Mouse (Mus musculus): ENCODE results near the gene Calhm3. TPM values are rescaled to one million over a fixed set of nuclear protein-coding genes. Genes with fewer than 3 reads are reported as not detected.
A peak's percentile ranks its signal among the peaks of the same experiment; 100 is the strongest.
"Not testable (repeated sequence)": the region's sequence is repeated elsewhere in the genome, so short reads cannot be mapped to it uniquely, and the experiment has no call there.

Gene Calhm3
- total RNA-seq, 2 experiments from 2014 or later: not detected

GRCm38 (mm10) chr19:47168793-47169412, 11.3 kb upstream of the Calhm3 start:
- ATAC-seq (replicated peaks; ENCODE audit: poor library complexity, severe bottlenecking): peak; percentile 81

- peak; percentile 88 for ATAC-seq (replicated peaks; ENCODE audit: poor library complexity, severe bottlenecking)
These were observed 10.7 kb upstream of the Calhm3 start for GRCm38 (mm10) chr19:47168223-47168622.

GRCm38 (mm10) chr19:47167617-47168214, 10.2 kb upstream of the Calhm3 start:
- ATAC-seq (replicated peaks; ENCODE audit: poor library complexity, severe bottlenecking): peak; percentile 19; the same call in 1 of the 2 replicates

GRCm38 (mm10) chr19:47166758-47167157, 9.2 kb upstream of the Calhm3 start:
- no peak for ATAC-seq (replicated peaks; ENCODE audit: poor library complexity, severe bottlenecking)

GRCm38 (mm10) chr19:47163176-47163744, 5.7 kb upstream of the Calhm3 start:
- no peak for ATAC-seq (replicated peaks; ENCODE audit: poor library complexity, severe bottlenecking)

GRCm38 (mm10) chr19:47161669-47162068, 4.1 kb upstream of the Calhm3 start:
- ATAC-seq (replicated peaks; ENCODE audit: poor library complexity, severe bottlenecking): no peak

GRCm38 (mm10) chr19:47153767-47154166, 3.8 kb downstream of the Calhm3 start:
- ATAC-seq (replicated peaks; ENCODE audit: poor library complexity, severe bottlenecking): no peak

GRCm38 (mm10) chr19:47152062-47152369, 5.5 kb downstream of the Calhm3 start:
- no peak for ATAC-seq (replicated peaks; ENCODE audit: poor library complexity, severe bottlenecking)

- no peak for ATAC-seq (replicated peaks; ENCODE audit: poor library complexity, severe bottlenecking)
These were observed 6.1 kb downstream of the Calhm3 start for GRCm38 (mm10) chr19:47151332-47152061.

- ATAC-seq (replicated peaks; ENCODE audit: poor library complexity, severe bottlenecking): no peak
These were observed 7.7 kb downstream of the Calhm3 start for GRCm38 (mm10) chr19:47149854-47150253.

- no peak for ATAC-seq (replicated peaks; ENCODE audit: poor library complexity, severe bottlenecking)
These were observed 9.2 kb downstream of the Calhm3 start for GRCm38 (mm10) chr19:47148267-47148847.

- no peak for ATAC-seq (replicated peaks; ENCODE audit: poor library complexity, severe bottlenecking)
These were observed 13.4 kb downstream of the Calhm3 start, which contains the start of gene Calhm1 for GRCm38 (mm10) chr19:47144154-47144553. Gene Calhm1, minus strand, starts transcription at chr19:47144254.

- ATAC-seq (replicated peaks; ENCODE audit: poor library complexity, severe bottlenecking): no peak
These were observed 15.1 kb downstream of the Calhm3 start for GRCm38 (mm10) chr19:47142438-47142837.

- not testable (repeated sequence) for ATAC-seq (replicated peaks; ENCODE audit: poor library complexity, severe bottlenecking)
These were observed 18.0 kb downstream of the Calhm3 start for GRCm38 (mm10) chr19:47139611-47140010.

- ATAC-seq (replicated peaks; ENCODE audit: poor library complexity, severe bottlenecking): peak; percentile 57
These were observed 19.7 kb downstream of the Calhm3 start, which contains the start of gene Calhm2 for GRCm38 (mm10) chr19:47137771-47138421. Gene Calhm2, minus strand, starts transcription at chr19:47138294.

- peak; percentile 64 for ATAC-seq (replicated peaks; ENCODE audit: poor library complexity, severe bottlenecking)
These were observed 20.4 kb downstream of the Calhm3 start for GRCm38 (mm10) chr19:47137051-47137581.

- no peak for ATAC-seq (replicated peaks; ENCODE audit: poor library complexity, severe bottlenecking)
These were observed 21.4 kb downstream of the Calhm3 start for GRCm38 (mm10) chr19:47136170-47136569.

- no peak for ATAC-seq (replicated peaks; ENCODE audit: poor library complexity, severe bottlenecking)
These were observed 22.0 kb downstream of the Calhm3 start for GRCm38 (mm10) chr19:47135568-47135967.

GRCm38 (mm10) chr19:47133161-47133560, 24.4 kb downstream of the Calhm3 start:
- ATAC-seq (replicated peaks; ENCODE audit: poor library complexity, severe bottlenecking): peak; percentile 77

GRCm38 (mm10) chr19:47130551-47131125, 26.9 kb downstream of the Calhm3 start:
- no peak for ATAC-seq (replicated peaks; ENCODE audit: poor library complexity, severe bottlenecking)

Data from granulocyte monocyte progenitor cell, adult 5-6 weeks (primary cell).